Mouse (Mus musculus) brain, embryonic 14.5 days (tissue): ENCODE data around the gene Pgs1.

Experiments used
- CTCF ChIP-seq: fragments of 200-500 bp; IDR thresholded peaks from 2 replicates; pipeline ENCODE4 v1.5.1; 2012; ENCODE audit warnings: inconsistent platforms, mild to moderate bottlenecking, moderate library complexity, borderline replicate concordance; ENCODE audit not compliant: insufficient read depth, insufficient read length; ENCODE audit errors: extremely low read depth
- POLR2A ChIP-seq: fragments of 200-500 bp; IDR thresholded peaks from 2 replicates; pipeline ENCODE4 v1.6.1; 2012; ENCODE audit warnings: mild to moderate bottlenecking, inconsistent platforms, borderline replicate concordance; ENCODE audit not compliant: poor library complexity, insufficient read depth, insufficient read length, severe bottlenecking; ENCODE audit errors: extremely low read depth

DNA sequence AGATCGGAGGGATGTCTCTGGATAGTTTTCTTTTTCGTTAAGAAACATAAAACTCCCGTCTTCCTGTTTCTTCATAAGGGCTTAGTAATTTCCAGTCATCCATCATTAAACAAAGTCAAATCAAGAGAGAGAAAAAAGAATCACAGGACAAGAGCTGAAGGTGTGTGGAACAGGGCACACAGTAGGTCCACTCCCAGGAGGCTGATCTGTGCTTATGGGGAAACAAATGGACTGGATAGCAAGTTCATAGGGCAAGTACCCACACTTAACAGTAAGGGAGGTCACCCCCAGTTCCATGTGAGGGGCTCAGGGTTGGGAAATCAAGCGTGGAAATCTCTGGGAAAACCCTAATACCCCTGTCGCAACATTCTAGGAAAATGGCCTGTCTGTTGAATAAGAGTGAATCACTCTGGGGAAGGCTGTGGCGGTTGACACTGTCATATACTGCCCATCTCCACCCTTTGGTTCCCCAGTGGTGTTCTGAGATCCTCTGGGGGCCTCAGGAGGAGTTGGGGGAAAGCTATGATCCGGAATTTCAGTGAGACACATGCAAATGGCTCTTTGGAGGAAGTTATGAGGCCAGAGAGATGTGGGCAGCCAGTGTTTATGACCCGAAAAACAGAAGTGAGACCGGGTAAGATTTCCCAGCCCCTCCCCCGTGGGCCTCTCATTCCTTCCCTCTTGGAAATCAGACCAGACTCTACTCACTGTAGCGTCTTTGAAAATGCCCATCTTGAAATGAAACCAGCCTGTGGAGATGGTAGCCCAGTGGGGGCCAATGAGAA, 39.7 kb upstream of the Pgs1 start:
- no peak for TF ChIP-seq CTCF
- TF ChIP-seq POLR2A: no peak
